Mouse (Mus musculus): ENCODE data around the gene P4htm.

DNA sequence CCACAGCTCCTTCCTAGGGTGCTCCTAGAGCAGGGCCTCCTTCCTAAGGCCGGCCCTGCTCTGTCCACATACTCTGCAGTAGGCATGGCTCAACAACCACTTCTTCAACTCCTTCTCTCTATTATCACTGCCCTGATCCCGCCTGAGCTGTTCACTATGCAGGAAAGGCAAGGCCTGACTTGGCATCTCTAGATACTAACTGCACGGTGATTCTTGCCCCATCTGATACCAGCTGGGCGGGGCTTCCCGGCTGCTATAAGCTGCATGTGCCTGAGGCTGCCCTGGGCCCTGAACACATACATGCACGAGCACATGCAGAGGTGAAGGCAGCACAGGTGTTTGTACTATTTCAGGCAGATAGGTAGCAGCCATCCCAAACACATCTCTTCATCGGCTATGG is 33.3 kb downstream of the P4htm start:
- TF ChIP-seq CTCF (IDR thresholded peaks at IDR 0.05; ENCODE audit: insufficient read depth, low read depth, low read length) (no peak), POLR2A (IDR thresholded peaks at IDR 0.05; ENCODE audit: insufficient read depth, low read depth, low read length) (no peak)

Data from olfactory bulb, adult 2 months (tissue).